Mouse (Mus musculus): ENCODE measurements at regions not wholly inside any gene's neighbourhood (a gene's known extent, or its start where the extent isn't known, plus 50 kb on each side); places are given as distances from the start of the nearest gene placed in this dataset. TPM values are rescaled to one million over a fixed set of nuclear protein-coding genes. Genes with fewer than 3 reads are reported as not detected.

DNA sequence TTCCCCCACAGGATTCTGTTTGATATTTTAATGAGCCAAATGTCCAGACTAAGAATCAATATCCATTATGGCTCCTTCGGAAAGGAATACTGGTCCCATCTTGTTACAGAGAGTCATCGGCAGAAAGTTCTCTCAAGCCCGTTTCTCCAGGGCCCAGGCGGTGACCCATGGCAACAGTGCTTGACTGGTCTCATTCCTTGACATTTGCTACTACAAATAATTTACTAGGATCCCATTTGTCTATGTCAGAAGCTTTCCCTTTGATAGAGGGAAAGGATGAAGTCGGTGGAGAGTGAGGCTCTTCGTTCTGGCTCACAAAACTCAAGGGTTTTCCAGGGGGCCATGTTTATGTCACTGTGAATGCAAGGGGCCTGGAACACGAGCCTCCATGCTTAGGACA lies 52.0 kb upstream of the Gadl1 start:
- Histone ChIP-seq H3K9ac (ENCODE audit: low read length) (no peak overlapping the region), H3K4me2 (replicated peaks; ENCODE audit: low read depth) (no peak overlapping the region), H3K4me1 (replicated peaks; ENCODE audit: control insufficient read depth, insufficient read depth) (no peaks in the 10 kb centered on the region), H3K36me3 (ENCODE audit: control insufficient read depth, insufficient read depth, low read length) (no peaks in the 10 kb centered on the region), H3K9me3 (ENCODE audit: control insufficient read depth, low read length) (no peaks in the 10 kb centered on the region), H3K4me3 (ENCODE audit: low read depth, low read length) (no peak overlapping the region), H3K27ac (replicated peaks) (no peak overlapping the region), H3K27me3 (ENCODE audit: control insufficient read depth, insufficient read depth, low read length) (no peaks in the 10 kb centered on the region)
- WGBS, result 65% methylated on average over 7 of the region's 7 CpGs
- ATAC-seq (ENCODE audit: low FRiP score, low TSS enrichment), result no peak
- no peak for DNase-seq (ENCODE audit: low spot score)
- TF ChIP-seq CTCF (IDR thresholded peaks at IDR 0.05; ENCODE audit: low read depth), result no peak
- TF ChIP-seq EP300 (optimal IDR thresholded peaks at IDR 0.05), result no peak

DNA sequence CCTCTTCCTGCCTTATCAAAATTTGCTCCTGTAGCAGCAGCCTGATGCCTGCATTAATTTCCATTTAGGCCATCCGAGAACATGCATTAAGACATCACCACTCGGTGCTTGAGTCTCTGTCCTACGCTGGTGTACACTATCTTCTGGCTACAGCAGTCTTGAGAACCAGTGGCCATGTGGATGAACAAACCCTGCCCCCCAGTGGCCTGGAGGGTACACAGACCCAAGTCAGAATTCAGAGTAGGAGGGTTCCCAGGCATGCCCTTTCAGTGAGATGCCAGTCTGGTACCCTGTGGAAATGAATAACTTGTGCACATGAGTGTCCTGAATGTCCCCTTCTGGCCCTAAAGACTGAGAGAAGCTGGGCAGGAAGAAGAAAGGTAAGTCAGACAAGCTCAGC lies 50.4 kb upstream of the Gadl1 start:
- no peaks in the 10 kb centered on the region for H3K4me1 ChIP-seq (replicated peaks; ENCODE audit: control insufficient read depth, insufficient read depth)
- no peaks in the 10 kb centered on the region for H3K27me3 ChIP-seq (ENCODE audit: control insufficient read depth, insufficient read depth, low read length)
- H3K9me3 ChIP-seq (ENCODE audit: control insufficient read depth, low read length), result no peaks in the 10 kb centered on the region
- H3K27ac ChIP-seq (replicated peaks), result no peak overlapping the region
- WGBS, result 77% methylated on average over 3 of the region's 3 CpGs
- TF ChIP-seq CTCF (IDR thresholded peaks at IDR 0.05; ENCODE audit: low read depth) (peak; percentile 62), EP300 (optimal IDR thresholded peaks at IDR 0.05) (no peak)
- no peak overlapping the region for H3K9ac ChIP-seq (ENCODE audit: low read length)
- H3K4me2 ChIP-seq (replicated peaks; ENCODE audit: low read depth), result no peak overlapping the region
- no peak overlapping the region for H3K4me3 ChIP-seq (ENCODE audit: low read depth, low read length)
- DNase-seq (ENCODE audit: low spot score) (no peak), ATAC-seq (ENCODE audit: low FRiP score, low TSS enrichment) (no peak)
- H3K36me3 ChIP-seq (ENCODE audit: control insufficient read depth, insufficient read depth, low read length), result no peaks in the 10 kb centered on the region

MicroRNAs in the stretch of these regions (microRNA counts, 519-probe panel; counts per million panel counts)
- microRNA mmu-miR-467h+mmu-miR-669d+mmu-miR-669l, result not detected

Small RNAs in the stretch of these regions (microRNA-seq; reads per million reads assigned to microRNA genes)
- gene Gm22243, result not detected
- gene Gm25510, result not detected
- not detected for gene Gm26303
- not detected for gene Mir467h

All from stomach, postnatal 0 days (tissue).